Mouse (Mus musculus) c-Kit-negative CD71-positive TER-119-positive erythroid progenitor cells, embryonic 14.5 days (primary cell): ENCODE data around the gene 3110082J24Rik.

ENCODE experiments used
- DNase-seq: peaks from one replicate; pipeline ENCODE4 v3.0.0-alpha.2; 2013; ENCODE audit warnings: low read depth, low spot score

3110082J24Rik gene

DNA sequence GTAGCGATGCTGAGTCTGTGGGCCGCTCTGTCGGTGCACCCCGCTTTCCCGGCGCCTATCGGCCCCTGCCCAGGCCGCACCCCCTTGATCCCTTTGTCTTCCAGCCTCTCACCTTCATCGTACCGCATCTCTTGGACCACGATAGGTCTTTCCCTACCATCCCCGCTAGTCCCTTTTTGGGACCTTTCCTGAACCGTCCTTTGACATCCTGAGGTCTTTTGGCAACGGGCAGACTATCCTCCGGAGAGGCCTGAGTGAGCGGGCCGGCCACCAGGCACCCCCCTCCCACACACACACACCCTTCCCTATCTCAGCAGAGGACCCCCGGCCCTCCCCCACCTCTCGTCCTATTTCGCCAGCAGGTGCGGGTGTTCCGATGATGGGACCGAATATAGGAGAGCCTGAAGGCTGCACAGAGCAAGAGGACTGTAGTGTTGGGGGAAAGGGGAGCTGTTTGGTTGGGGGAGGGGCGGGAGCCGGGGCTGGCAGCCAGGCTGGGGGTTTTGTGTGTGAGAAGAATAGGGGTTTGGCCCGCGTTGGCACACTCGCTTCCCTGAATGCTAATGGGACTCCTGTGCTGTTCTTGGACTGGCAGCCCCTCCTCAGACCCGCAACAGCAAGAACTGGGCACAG is at the start of gene 3110082J24Rik:
3110082J24Rik (minus strand) TSS at position 419 of the 633 bp plus-strand sequence.
- DNase-seq, result no peak

GRCm38 (mm10) chr5:30155395-30155792 is 49.5 kb upstream of the 3110082J24Rik start:
- peak; percentile 24 for DNase-seq

DNA sequence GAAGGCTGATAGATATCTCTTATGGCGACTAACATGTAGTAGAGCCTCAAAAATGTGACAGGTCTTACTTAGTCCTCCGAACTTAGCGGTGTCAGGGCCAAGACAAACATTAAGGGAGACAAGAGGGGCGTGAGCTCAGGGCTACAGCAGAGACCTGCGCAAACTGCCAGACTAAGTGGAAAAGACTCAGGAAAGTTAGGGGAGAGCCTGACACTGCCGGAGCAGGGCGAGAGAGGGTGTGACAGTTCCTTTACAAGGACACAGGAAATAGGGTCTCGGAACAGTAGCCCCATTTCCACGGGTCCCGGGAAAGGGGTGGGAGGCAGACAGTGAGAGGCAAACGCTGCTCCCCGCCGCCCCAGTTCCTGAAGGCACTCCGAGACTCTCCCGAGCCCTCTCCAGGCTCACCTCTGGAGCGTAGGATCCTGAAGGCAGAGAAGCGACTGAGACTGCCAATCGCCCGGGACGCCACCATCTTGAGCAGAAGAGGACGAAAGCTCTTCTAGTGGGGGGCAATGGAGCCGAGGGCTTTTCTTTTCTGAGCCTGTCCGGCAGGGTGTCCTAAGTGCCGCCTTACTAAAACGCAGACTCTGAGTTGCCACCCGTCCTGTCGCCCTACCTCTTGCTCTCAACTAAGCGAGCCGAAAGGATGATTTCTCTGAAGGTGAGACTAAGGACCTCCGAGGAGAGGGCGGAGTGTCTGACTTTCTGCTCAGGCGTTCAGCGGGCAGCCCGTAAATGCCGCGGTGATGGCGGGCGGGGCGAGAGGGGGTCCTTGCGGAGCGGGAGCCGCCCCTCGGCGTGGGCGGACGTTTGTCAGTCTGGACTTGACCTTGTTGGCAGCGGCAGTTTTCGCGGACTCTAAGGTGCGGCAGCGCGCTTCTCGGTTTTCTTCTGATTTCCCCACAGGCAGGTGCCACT is 48.8 kb upstream of the 3110082J24Rik start, which contains the start of the genes Hadha and Hadhb:
Hadha (minus strand) TSS at position 689 of the 921 bp plus-strand sequence.
Hadhb (plus strand) TSS at position 775 of the 921 bp plus-strand sequence.
- DNase-seq, result peak; percentile 85

DNA sequence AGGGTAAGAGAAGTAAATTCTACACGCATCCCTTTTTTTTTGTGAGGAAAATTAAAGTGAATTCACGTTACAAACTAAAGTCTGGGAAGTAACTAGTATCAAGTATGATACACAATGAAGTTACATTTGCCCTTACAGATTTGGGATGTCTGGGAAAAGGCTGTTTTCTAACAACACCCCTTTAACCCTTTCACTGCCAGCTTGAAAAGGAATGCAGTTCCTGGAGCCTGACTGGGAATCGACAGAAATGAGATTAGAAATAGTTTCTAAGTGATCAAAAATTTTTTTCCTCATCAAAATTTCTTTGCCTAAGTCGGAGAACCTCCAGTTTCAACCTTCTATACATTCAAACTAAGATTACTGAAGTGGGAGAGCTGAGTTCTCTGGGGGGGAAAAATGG is 48.1 kb upstream of the 3110082J24Rik start:
- DNase-seq, result peak; percentile 29

DNA sequence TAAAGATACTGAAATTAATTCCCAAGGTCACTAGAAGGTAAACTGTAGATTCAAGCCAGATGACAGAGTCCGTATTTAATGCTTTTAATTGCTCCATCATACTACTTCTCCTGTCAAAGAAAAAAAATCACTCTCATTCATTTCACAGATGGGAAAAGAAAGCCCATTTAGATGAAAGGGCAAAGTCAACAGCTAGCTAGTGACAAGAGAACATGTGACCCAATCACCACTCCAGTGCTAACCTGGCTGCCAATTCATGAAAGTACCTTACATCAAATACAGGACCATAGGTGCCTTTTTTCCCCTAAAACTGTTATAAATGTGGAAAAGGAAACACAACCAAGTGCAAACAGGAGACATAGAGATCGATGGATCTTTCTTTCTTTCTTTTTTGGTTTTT is 47.3 kb upstream of the 3110082J24Rik start:
- no peak for DNase-seq

DNA sequence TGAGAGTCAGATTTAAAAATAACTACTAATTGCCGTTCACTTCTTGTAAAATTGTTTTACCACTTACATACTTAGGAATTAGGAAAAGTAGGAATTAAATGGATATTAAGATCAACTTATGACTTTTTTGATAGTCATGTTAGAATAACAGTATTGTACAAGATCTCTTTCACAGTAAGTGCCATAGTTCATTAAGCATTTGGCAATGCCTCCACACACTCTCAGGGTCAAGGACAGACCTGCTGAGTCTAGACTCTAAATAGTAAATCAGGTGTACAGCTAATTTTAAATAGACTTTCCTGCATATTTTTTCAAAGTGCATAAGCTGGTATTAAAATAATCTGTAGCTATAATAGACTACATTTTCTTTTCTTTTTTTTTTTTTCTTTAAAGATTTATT is 46.5 kb upstream of the 3110082J24Rik start:
- DNase-seq, result no peak

DNA sequence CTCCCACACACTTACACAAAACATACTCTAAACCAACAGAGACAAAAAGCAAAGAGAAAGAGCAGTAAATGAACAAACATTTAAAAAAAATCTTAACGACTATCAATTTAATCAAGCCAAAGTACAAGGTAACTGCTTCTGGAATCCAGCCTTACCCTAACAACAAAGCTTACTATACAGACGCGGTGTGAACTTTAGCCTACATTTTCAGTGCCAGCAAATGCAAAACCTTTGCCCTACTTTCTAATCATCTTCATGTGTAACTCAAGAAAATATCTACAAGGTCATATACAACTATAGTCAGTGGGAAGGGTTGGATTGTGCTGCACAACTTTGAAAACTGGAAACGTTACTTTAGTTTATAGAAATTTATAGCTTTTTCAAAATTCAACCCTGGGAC is 46.1 kb upstream of the 3110082J24Rik start:
- DNase-seq, result no peak

DNA sequence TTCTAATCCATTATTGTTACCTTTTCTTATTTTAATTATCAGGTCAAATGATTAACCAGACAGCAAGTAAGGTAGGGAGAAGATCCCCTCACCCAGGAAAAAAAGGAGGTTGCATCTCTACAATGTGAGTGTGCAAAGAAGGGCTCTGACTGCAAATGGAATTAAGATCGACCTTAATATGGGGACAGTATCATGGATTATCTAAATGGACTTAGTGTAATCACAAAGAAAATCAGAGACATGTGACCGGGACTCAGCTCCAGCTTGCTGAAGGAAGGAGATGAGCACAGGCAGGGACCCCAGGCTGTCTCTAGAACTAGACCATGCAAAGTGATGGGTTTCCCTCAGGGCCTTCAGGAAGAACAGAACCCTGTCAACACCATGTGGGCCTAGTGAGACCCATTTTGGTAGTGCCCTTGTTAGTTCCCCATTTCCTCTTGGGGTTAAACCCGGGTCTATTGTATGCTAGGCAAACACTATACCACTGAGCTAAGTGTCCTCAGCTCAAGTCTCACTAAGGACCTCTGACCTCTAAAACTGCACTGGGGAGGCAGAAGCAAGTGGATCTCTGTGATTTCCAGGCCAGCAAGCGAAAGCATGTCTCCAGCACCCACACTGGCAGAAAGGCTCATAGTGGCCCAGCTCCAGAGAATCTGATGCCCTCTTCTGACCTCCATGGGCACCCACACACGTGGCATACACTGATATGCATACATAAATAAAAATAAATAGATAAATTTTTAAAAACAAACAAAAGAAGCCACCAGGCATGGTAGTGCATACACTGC is 42.4 kb upstream of the 3110082J24Rik start:
- DNase-seq, result no peak

- no peak for DNase-seq
These were observed 40.6 kb upstream of the 3110082J24Rik start for GRCm38 (mm10) chr5:30146526-30146925.

- no peak for DNase-seq
These were observed 32.3 kb upstream of the 3110082J24Rik start for GRCm38 (mm10) chr5:30138193-30138592.

DNA sequence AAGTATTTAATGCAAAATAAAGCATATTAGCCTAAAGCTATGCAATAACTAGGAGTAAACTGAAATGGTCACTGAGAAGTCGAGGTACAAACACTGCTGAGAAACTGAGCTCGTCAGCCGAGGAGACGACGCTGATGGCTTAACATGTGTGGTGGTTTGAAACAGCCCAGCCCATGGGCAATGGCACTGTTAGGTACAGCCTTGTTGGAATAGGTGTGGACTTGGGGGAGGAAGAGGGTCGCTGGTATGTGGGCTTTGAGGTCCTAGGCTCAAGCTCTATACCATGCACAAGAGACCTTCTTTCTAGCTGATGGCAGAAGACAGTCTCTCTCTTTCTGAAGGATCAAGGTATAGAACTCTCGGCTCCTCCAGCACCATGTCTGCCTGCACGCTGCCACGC is 31.4 kb upstream of the 3110082J24Rik start:
- DNase-seq, result no peak

DNA sequence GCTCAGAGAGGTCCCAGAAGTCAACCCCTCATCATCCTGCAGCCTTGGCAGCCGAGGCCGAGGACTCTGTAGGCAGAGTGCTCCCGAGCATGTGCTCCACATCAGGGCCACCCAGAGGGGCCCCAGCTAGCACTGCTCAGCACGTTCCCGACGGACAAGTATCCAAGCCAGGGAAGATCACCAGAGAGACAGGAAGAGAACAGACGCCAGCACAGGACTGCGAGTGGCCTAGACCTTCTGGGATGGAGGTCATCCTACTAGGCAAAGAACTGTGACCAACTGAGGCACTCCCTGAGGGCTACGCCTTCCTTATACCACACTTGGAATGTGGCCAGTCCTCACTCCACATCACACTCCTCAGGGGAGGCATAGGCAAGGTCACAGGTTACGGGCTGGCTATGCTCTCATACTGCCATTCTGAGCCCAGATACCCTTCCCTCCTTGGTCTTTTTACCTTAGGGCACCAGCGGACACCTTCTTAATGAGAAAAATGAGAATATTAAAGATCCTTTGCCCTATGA is 29.9 kb upstream of the 3110082J24Rik start:
- no peak for DNase-seq

GRCm38 (mm10) chr5:30132173-30132572 is 26.3 kb upstream of the 3110082J24Rik start:
- no peak for DNase-seq

- no peak for DNase-seq
These were observed 25.4 kb upstream of the 3110082J24Rik start for GRCm38 (mm10) chr5:30131246-30131645.

GRCm38 (mm10) chr5:30128680-30129079 is 22.8 kb upstream of the 3110082J24Rik start:
- DNase-seq, result no peak

- DNase-seq, result no peak
These were observed 22.2 kb upstream of the 3110082J24Rik start for GRCm38 (mm10) chr5:30127921-30128597.

- DNase-seq, result no peak
These were observed 20.9 kb upstream of the 3110082J24Rik start for GRCm38 (mm10) chr5:30126756-30127155.

DNA sequence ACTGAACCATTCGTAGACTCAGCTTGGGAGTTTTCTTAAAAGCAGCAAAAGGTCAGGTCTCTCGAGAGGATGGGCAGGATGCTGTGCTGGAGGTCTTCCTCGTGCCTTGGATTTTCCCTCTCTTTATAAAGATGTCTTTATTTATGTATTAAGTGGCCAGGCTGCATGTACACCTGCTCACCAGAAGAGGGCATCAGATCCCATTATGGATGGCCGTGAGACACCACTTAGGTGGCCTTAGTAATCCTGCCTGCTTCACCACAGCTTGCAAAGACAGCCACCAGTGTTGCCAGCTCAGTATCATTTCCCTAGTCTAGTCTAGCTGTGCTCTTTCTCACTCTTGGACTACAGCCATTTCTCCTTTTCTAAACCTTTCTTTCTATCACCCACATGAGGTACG is 19.7 kb upstream of the 3110082J24Rik start:
- peak; percentile 17 for DNase-seq

GRCm38 (mm10) chr5:30122481-30122880 is 16.6 kb upstream of the 3110082J24Rik start:
- DNase-seq, result no peak

- DNase-seq, result no peak
These were observed 14.2 kb upstream of the 3110082J24Rik start for GRCm38 (mm10) chr5:30120106-30120505.

DNA sequence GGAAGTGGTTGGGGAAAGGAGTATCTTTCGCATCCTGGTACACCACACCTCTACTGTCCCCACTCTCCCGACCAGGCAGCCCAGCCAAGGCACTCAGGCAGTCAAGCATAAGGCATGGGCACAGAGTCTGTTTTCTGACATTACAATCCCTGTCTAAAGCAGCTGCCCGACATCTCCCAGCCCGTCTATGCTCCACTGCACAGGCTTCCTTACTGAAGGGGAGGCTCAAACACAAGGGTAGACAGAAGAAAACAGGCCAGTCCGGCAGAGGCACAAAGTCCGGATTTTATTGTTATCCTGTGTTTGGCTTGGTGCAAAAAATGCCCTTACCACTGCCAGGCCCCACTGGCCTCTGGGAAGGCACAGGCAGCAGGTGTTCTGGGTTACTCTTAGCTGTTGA is 13.3 kb upstream of the 3110082J24Rik start:
- no peak for DNase-seq
